Mouse (Mus musculus) CD4-positive naive resting alpha-beta T cell, adult 76 days (primary cell): Measurements from ENCODE around the gene Defb5. TPM values are rescaled to one million over a fixed set of nuclear protein-coding genes. Genes with fewer than 3 reads are reported as not detected.

Experiments used
- total RNA-seq: library from RNA; stranded (reverse); gene quantifications from one replicate; pipeline ENCODE4 v1.2.4, GENCODE M21; 2023

Defb5 gene
- not detected for total RNA-seq

GRCm38 (mm10) chr8:19247280-19247679 is at the start of gene Defb5:
Gene Defb5, plus strand, starts transcription at chr8:19247580.

GRCm38 (mm10) chr8:19225161-19225560 is 22.2 kb upstream of the Defb5 start, which contains the start of gene Defb6:
Gene Defb6, plus strand, starts transcription at chr8:19225478.

GRCm38 (mm10) chr8:19239616-19240015 is 7.8 kb upstream of the Defb5 start, which contains the start of gene Defb46:
Gene Defb46, plus strand, starts transcription at chr8:19239916.

GRCm38 (mm10) chr8:19293060-19293459 is 45.7 kb downstream of the Defb5 start, which contains the start of gene Defb3:
Gene Defb3, plus strand, starts transcription at chr8:19293360.

Other genes starting within 250 kb of the Defb5 start
- not detected for gene Defb38, start 221.0 kb upstream of the Defb5 start, total RNA-seq
- not detected for gene Defb39, start 182.8 kb upstream of the Defb5 start, total RNA-seq
- not detected for gene Defb12, start 132.7 kb upstream of the Defb5 start, total RNA-seq
- not detected for gene Defb34, start 123.8 kb upstream of the Defb5 start, total RNA-seq
- not detected for gene Gm45826, start 106.8 kb upstream of the Defb5 start, total RNA-seq
- gene Defb14, start 53.2 kb upstream of the Defb5 start, total RNA-seq: not detected
- not detected for gene Defb4, start 48.9 kb upstream of the Defb5 start, total RNA-seq
- gene Defb6, start 22.1 kb upstream of the Defb5 start, total RNA-seq: not detected
- gene Defb46, start 7.7 kb upstream of the Defb5 start, total RNA-seq: not detected
- gene Defb3, start 45.8 kb downstream of the Defb5 start, total RNA-seq: not detected
- not detected for gene Defb8, start 200.0 kb downstream of the Defb5 start, total RNA-seq
- gene Defb7, start 247.5 kb downstream of the Defb5 start, total RNA-seq: not detected